Mouse (Mus musculus) frontal cortex, postnatal 36 days (tissue): ENCODE measurements around the gene Zdhhc14.

ENCODE experiments used
- DNase-seq, 2 experiments: peaks; one replicate each; pipeline ENCODE4 v3.0.0; 2022; ENCODE audit warnings: low spot score in 2 of 2

The Zdhhc14 gene

DNA sequence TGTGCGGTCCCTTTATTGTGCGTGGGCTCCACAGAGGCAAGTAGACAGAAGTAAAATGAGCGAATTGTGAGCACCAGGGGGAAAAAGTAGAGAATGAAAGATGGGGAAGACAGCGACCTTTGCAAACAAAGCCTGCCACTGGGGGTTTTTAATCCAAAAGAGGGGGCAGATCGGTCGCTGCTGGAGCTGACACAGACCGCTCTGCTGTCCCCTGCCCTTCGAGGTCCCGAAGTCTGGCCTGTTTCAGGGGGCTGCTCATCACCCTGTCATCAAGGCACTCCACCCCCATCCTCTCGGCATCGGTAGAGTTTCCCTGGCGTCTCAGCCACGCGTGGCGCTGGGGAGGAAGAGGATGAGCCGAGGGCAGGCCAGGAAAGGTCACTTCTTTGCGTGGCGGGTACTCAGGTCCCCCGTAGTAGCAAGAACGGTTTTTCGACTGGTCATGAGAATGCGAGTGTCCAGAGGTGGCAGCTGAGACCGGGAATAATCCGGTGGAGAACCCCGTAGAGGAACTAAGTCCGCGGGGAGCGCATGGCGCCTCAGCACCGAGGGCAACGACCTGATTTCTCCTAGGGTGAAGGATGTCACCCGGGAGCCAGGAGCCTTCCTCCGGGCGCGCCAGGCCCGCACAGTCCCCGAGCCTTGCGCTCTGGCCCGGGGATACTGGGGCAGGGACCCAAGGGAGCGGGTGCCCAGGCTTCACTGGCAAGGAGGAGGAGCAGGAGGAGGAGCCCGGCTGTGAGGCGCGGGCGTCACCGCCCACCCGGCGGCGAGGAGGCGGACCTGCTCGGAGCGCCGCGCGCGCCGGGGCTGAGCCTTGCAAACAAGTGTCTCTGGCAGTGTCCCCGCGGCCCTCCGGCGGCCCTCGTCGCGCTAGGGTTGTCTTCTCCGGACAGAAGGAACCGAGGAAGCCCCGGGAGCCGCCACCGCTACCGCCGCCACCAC, at the start of gene Zdhhc14:
Gene Zdhhc14, plus strand, starts transcription at position 757 of the 945 bp plus-strand sequence.
- peak; percentile 92 to 93 for DNase-seq

GRCm38 (mm10) chr17:5443260-5443659, 49.1 kb upstream of the Zdhhc14 start:
- DNase-seq = no peak

DNA sequence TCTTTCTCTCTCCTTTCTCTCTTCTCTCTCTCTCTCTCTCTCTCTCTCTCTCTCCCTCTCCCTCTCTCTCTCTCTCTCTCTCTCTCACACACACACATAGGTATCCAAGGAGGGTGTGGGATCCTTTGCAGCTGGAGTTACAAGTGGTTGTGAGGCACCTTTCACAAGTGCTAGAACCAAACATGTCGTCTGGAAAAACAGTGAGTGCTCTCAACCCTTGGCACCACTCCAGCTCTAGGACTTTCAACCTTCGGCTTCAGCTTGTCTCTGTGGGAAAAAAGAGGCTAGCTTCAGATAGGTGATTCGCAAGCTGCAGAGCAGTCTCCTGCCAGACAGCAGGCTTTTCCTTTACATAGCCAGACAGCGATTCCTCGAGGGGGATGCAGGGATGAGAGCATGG, 48.6 kb upstream of the Zdhhc14 start:
- no peak for DNase-seq

DNA sequence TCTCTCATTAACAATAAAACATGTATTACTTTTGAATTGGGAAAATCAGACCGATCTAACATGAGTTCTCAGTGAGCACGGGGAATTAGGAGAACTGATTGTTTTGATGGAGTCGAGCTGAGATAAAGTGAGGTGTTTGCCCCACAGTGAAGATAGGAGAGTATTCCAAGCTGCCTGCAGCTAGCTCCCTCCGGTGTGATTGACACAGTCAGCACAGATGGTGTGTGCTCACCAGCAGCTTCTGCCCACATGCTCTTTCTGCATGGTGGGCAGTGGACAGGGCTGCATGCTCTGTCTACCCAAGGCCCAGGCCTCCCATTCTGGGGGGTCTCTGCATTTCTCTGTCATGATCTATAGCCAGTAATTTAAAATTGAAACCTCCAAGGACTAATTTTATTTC, 38.7 kb upstream of the Zdhhc14 start:
- no peak for DNase-seq

DNA sequence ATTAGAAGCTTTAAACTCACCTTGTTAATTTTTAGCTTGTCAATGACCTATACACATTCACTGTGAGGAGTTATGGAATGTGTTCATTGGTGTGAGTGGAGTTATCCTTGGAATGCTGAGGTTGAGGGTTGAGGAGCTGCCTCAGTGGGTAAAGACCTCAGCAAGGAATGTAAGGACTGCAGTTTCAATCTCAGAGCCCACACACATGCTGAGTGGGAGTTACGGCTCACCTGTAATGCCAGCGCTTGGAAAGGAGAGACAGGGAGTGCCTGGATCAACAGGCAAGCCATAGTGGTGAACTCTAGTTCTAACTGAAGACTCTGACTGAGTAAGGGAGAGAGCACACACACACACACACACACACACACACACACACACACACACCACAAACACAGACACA, 28.4 kb upstream of the Zdhhc14 start:
- no peak for DNase-seq

DNA sequence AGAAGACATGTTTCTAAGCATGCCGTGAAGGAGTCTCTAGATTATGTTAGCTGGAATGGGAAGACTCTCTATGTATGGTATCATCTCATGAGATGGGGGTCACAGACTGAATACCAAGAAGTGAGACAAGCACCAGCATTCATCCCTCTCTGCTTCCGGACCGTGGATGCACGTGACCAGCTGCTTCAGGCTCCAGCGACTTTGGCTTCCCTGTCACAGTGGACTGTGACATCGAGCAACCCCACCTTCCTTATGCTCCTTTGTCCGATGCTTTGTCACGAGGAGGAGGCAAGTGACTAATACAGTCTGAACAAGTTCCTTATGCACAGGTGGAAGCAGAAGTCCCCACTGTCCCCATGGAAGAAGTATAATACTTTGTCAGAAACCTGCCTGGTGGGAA, 25.6 kb upstream of the Zdhhc14 start:
- no peak for DNase-seq

GRCm38 (mm10) chr17:5467177-5467576, 25.2 kb upstream of the Zdhhc14 start:
- no peak for DNase-seq

GRCm38 (mm10) chr17:5472268-5472667, 20.1 kb upstream of the Zdhhc14 start:
- no peak for DNase-seq

- no peak for DNase-seq
Observed at GRCm38 (mm10) chr17:5475960-5476725, 16.2 kb upstream of the Zdhhc14 start.

- no peak for DNase-seq
Observed at GRCm38 (mm10) chr17:5483456-5483855, 8.9 kb upstream of the Zdhhc14 start.

- no peak for DNase-seq
Observed at GRCm38 (mm10) chr17:5484663-5485062, 7.7 kb upstream of the Zdhhc14 start.

- no peak for DNase-seq
Observed at GRCm38 (mm10) chr17:5488156-5488555, 4.2 kb upstream of the Zdhhc14 start.

GRCm38 (mm10) chr17:5490351-5490750, 2.0 kb upstream of the Zdhhc14 start:
- no peak for DNase-seq

DNA sequence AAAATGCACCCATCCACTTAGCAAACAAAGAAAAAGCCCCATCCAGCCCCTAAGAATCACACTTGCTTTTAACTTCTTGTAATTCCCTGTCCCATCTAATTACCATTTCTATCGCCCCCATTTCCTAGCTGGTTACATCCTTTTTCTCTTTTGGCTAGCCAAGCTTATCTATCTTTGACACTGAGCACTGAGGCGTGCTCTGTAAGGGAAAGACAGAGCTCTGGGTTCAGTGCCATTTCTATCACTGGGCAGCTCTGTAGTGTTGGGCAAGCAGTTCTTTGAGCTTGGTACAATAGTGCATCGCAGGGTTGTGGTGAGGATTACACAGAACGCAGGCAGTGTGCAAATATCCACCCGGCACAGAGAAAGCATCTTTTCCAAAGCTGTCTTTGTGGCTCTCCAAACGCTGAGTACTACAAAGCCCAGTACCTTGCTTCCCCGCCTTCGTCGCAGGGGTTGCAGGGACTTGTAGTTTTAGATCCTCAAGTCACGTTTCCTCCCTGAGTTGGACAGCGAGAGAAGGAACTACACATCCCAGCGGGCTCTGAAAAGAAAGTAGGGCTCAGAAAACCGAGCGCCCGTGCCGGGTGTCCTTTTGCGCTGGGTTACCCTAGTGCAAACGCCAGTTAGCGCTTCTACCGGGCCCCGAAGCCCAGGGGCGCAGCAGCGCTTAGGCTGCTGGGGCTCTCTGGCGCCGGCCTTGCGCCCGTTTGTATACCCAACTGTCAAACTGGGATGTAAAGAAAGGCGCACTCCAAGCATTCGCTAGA, 1.1 kb upstream of the Zdhhc14 start:
- DNase-seq = peak; percentile 90 to 96

- no peak for DNase-seq
Observed at GRCm38 (mm10) chr17:5492746-5493160, 396 bp downstream of the Zdhhc14 start.

DNA sequence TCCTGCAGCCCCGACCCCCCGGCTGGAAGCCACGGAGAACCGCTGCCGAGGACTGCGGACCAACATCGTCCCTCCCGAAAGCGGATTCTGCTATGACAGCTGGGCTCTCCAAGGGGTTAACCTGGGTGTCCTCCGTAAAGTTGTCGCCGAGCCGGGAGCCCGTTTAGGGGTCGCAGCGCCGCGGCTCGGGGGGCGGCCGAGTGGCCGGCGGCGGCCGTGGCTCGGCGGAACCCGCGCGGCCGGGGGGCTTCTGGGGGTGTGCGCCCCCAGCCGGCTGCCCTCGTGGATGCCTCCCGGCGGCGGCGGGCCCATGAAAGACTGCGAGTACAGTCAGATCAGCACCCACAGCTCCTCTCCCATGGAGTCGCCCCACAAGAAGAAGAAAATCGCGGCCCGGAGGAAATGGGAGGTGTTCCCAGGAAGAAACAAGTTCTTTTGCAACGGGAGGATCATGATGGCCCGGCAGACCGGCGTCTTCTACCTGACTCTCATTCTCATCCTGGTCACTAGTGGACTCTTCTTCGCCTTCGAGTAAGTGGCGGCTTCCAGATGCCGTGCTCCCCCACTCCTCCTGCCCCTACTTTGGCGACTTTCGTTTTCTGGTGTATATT, 909 bp downstream of the Zdhhc14 start:
- peak in 1 of 2 experiments; percentile 40 for DNase-seq

DNA sequence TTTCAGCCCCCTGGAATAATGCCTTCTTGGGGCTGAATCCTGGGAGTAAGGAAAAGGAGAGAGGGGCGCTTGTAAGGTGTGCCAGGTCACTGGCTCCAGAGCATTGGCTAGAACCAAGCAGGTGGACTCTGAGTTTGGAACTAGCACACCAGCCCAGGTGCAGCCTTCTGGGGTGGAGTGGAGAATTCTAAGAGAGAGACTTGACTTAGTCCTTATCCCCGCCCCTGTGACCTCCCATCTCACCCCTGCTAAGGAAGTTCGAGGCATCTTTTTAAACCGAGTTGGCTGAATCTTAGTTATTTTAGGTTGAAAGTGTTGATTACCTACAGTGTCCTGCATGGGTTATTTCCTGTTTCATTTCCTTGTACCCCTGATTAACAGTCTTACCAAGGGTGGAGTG, 1.5 kb downstream of the Zdhhc14 start:
- no peak for DNase-seq

DNA sequence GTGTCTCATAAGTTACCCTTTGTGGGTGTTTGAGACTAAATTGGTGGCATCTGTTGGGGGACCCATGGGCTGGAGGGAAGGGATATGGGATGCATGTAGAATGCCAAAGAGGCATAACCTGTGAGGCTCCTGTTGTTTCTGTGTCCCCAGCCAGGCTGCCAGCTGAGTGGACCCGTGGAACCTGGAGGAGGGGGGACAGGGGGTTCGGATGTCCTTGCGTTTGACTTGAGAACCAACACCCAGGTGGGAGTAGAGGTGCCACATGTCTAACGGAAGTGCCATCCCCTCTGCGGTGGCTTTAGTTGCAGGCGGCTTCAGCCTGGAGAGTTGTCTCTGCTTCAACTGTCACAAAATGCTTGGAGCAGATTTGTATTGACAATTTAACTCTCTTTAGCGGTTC, 2.5 kb downstream of the Zdhhc14 start:
- DNase-seq = no peak

- no peak for DNase-seq
Observed at GRCm38 (mm10) chr17:5497695-5498094, 5.3 kb downstream of the Zdhhc14 start.

DNA sequence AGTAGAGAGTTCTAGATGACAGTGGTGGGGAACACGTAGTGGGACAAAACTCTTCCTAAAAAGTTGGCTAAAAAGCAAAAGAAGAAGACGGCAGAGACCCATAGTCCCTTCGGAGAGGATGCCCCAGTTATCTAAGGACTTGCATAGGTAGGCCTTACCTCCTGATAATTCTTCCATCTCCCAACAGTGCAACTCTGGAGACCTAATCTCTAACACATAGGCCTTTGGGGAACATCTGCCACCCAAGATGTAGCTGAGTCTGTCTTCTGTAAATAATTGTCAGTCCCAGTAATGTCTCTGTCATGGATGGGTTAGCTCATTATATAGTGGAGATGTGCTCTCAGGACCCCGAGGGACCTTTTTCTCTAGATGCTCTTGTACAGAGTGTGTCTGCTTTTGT, 6.6 kb downstream of the Zdhhc14 start:
- no peak for DNase-seq

DNA sequence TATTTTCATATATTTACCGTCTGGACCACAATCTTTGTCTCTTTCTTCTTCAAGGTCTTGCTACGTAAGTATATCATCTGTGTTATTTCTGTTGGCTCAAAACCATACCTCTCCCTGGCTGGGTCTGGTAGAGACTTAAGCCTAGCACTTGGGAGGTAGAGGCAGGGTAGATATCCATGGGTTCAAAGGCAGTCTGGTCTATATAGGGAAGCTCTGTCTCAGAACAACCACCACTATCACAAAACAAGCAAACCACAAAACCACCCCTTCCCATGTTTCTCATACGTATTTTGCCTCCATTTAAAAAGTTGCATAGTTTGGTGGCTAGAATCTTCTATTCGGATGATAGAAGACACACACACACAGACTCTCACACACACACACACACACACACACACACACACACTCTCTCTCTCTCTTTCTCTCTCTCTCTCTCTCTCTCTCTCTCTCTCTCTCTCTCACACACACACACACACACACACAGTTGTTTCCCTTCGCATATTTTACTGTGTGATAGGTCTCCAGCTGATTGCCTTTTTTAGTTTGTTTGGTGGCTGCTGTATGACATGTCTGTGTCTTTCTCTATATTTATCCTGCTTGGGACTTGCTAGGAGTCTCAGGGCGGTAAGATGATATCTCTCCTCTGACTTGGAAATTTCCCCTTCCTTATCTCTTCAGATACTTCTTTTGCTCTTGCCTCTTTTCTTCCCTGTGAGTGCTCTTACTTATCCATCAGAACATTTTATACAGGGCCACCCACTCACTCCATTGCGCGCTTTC, 11.8 kb downstream of the Zdhhc14 start:
- DNase-seq = no peak
